Mouse (Mus musculus) midbrain, embryonic 12.5 days (tissue): ENCODE measurements around the gene Derl2. TPM values are rescaled to one million over a fixed set of nuclear protein-coding genes. Genes with fewer than 3 reads are reported as not detected.
A peak's percentile ranks its signal among the peaks of the same experiment; 100 is the strongest.

Source experiments
- ATAC-seq: fragments of 200-750 bp; cut with Nextera tagmentation; 2 replicates; pipeline ENCODE4 v1.8.0; 2017; ENCODE audit warnings: low read depth, moderate TSS enrichment, moderate library complexity; ENCODE audit not compliant: low FRiP score
- H3K27ac ChIP-seq: fragments of 300-500 bp; sonication (generic); replicated peaks from 2 replicates; pipeline ENCODE4 v1.5.1; 2016; ENCODE audit warnings: mild to moderate bottlenecking
- H3K27me3 ChIP-seq: fragments of 300-500 bp; sonication (generic); 2 replicates; pipeline ENCODE4 v1.6.1; 2016; ENCODE audit warnings: mild to moderate bottlenecking
- H3K36me3 ChIP-seq: fragments of 300-500 bp; sonication (generic); 2 replicates; pipeline ENCODE4 v1.6.1; 2016
- H3K4me1 ChIP-seq: fragments of 300-500 bp; sonication (generic); 2 replicates; pipeline ENCODE4 v1.6.1; 2016
- H3K4me2 ChIP-seq: fragments of 300-500 bp; sonication (generic); replicated peaks from 2 replicates; pipeline ENCODE4 v1.6.1; 2016; ENCODE audit warnings: mild to moderate bottlenecking, moderate library complexity
- H3K4me3 ChIP-seq: fragments of 300-500 bp; sonication (generic); 2 replicates; pipeline ENCODE4 v1.5.1; 2016; ENCODE audit warnings: mild to moderate bottlenecking
- H3K9ac ChIP-seq: fragments of 300-500 bp; sonication (generic); replicated peaks from 2 replicates; pipeline ENCODE4 v1.6.1; 2016; ENCODE audit warnings: mild to moderate bottlenecking, moderate library complexity
- H3K9me3 ChIP-seq: fragments of 300-500 bp; sonication (generic); 2 replicates; pipeline ENCODE4 v1.6.1; 2016; ENCODE audit warnings: mild to moderate bottlenecking
- WGBS: fragments of 180-500 bp; shearing (Covaris S2); methylation state at CpG from one replicate; pipeline ENCODE4 v1.1.7; 2016; 5-methylcytosine and 5-hydroxymethylcytosine counted together
- polyA plus RNA-seq: library from polyadenylated mRNA; unstranded; fragments of >200 nt; fragmentation: Nextera tagmentation; extraction: Ambion mirVana; gene quantifications from 2 replicates; pipeline ENCODE4 v1.2.1, GENCODE M21; 2016

Derl2 gene
- polyA plus RNA-seq, 1 experiment from 2014 or later = 47.1 TPM

GRCm38 (mm10) chr11:71012743-71013142 lies 6.9 kb downstream of the Derl2 start:
- Histone ChIP-seq H3K4me1 (peaks cover 8% of the 10 kb centered on the region), H3K4me3 (no peak overlapping the region), H3K27ac (no peak overlapping the region), H3K9me3 (no peaks in the 10 kb centered on the region), H3K27me3 (no peaks in the 10 kb centered on the region), H3K36me3 (peaks cover 49% of the 10 kb centered on the region), H3K4me2 (no peak overlapping the region), H3K9ac (no peak overlapping the region)
- 96% methylated on average over 7 of the region's 7 CpGs for WGBS
- no peak for ATAC-seq

- no peaks in the 10 kb centered on the region for H3K9me3 ChIP-seq
- peaks cover 7% of the 10 kb centered on the region for H3K4me1 ChIP-seq
- ATAC-seq = no peak
- H3K27me3 ChIP-seq = no peaks in the 10 kb centered on the region
- WGBS = 91% methylated on average over 3 of the region's 3 CpGs
- no peak overlapping the region for H3K9ac ChIP-seq
- H3K27ac ChIP-seq = no peak overlapping the region
- peaks cover 43% of the 10 kb centered on the region for H3K36me3 ChIP-seq
- no peak overlapping the region for H3K4me2 ChIP-seq
- no peak overlapping the region for H3K4me3 ChIP-seq
Observed at GRCm38 (mm10) chr11:71008321-71008720, 11.3 kb downstream of the Derl2 start.

GRCm38 (mm10) chr11:71007831-71008230 lies 11.8 kb downstream of the Derl2 start:
- no peak for ATAC-seq
- WGBS = 89% methylated on average over 7 of the region's 7 CpGs
- H3K36me3 ChIP-seq = peaks cover 41% of the 10 kb centered on the region

GRCm38 (mm10) chr11:71007026-71007425 lies 12.6 kb downstream of the Derl2 start:
- Histone ChIP-seq H3K4me3 (no peak overlapping the region), H3K9me3 (no peaks in the 10 kb centered on the region), H3K9ac (no peak overlapping the region), H3K27me3 (no peaks in the 10 kb centered on the region), H3K4me1 (peaks cover 16% of the 10 kb centered on the region), H3K27ac (no peak overlapping the region), H3K36me3 (peaks cover 35% of the 10 kb centered on the region), H3K4me2 (no peak overlapping the region)
- ATAC-seq = no peak
- WGBS = 93% methylated on average over 6 of the region's 6 CpGs

More at GRCm38 (mm10) chr11:71007831-71008230, 11.8 kb downstream of the Derl2 start:
- Histone ChIP-seq H3K4me2 (no peak overlapping the region), H3K27me3 (no peaks in the 10 kb centered on the region), H3K9me3 (no peaks in the 10 kb centered on the region), H3K27ac (no peak overlapping the region), H3K9ac (no peak overlapping the region), H3K4me1 (peaks cover 12% of the 10 kb centered on the region), H3K4me3 (no peak overlapping the region)

DNA sequence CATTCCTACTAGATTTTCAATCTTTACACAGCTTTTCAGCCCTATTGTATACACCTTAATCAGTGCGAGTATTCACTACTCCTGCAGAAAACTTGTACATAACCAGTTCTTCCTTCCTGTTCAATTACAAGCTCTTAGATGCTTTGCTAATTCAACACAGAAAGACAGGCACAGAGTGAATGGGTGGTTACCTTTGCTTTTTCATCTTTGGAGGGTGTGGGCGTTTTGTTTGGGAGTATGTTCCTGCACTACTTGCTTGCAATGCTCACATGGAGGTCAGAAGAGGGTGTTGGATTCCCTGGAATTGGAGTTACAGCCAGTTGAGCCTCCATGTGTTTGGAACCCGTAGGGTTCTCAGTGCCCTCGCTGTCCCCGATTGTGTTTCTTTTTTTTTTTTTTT lies 14.6 kb downstream of the Derl2 start:
- H3K27me3 ChIP-seq = no peaks in the 10 kb centered on the region
- peak overlapping the region; percentile 94 for H3K4me2 ChIP-seq
- ATAC-seq = no peak
- H3K36me3 ChIP-seq = peaks cover 16% of the 10 kb centered on the region
- H3K9ac ChIP-seq = no peak overlapping the region
- no peaks in the 10 kb centered on the region for H3K9me3 ChIP-seq
- H3K4me3 ChIP-seq = peak overlapping the region; percentile 92
- peaks cover 16% of the 10 kb centered on the region for H3K4me1 ChIP-seq
- H3K27ac ChIP-seq = no peak overlapping the region
- WGBS = 65% methylated on average over 5 of the region's 5 CpGs

DNA sequence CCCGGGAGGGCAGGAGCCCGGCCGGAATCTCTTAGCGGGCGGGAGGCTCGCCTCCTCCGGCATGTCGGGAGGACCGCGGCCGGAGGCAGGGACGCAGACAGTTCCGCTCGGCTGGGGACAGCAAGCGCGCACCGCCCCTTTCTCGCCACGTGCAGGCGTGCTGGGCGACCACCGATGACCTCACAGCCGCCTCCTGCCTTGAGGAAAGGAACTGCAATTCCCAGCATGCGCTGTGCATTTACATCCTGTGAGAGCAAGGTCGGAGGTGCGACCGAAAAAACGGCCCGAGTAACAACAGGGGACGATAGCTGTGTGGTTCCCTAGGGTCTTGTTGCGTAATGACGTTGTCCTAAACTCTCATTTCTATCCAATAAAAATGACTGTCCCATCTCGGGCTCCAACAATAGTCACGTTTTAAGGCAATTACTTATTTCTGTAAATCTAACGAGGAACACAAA lies 15.3 kb downstream of the Derl2 start, which contains the start of gene Dhx33:
Gene Dhx33 (minus strand): TSS at position 122 of the 458 bp plus-strand sequence.
- peak within 1 kb of the TSS; percentile 79 for H3K9ac ChIP-seq
- peak within 1 kb of the TSS; percentile 78 for H3K27ac ChIP-seq
- peak within 1 kb of the TSS; percentile 94 for H3K4me2 ChIP-seq
- WGBS = under 1% methylated on average over 35 of the region's 35 CpGs
- H3K4me3 ChIP-seq = peak within 1 kb of the TSS; percentile 92
- peak; percentile 98 for ATAC-seq
- H3K27me3 ChIP-seq = no peaks in the 10 kb centered on the region
- peaks cover 16% of the 10 kb centered on the region for H3K36me3 ChIP-seq
- H3K9me3 ChIP-seq = no peaks in the 10 kb centered on the region
- H3K4me1 ChIP-seq = peaks cover 16% of the 10 kb centered on the region

- no peaks in the 10 kb centered on the region for H3K27me3 ChIP-seq
- peak; percentile 88 for ATAC-seq
- peaks cover 16% of the 10 kb centered on the region for H3K4me1 ChIP-seq
- no peaks in the 10 kb centered on the region for H3K9me3 ChIP-seq
- peaks cover 17% of the 10 kb centered on the region for H3K36me3 ChIP-seq
- peak overlapping the region; percentile 92 for H3K4me3 ChIP-seq
- H3K4me2 ChIP-seq = peak overlapping the region; percentile 94
- WGBS = under 1% methylated on average over 49 of the region's 49 CpGs
- peak overlapping the region; percentile 78 for H3K27ac ChIP-seq
- peak overlapping the region; percentile 79 for H3K9ac ChIP-seq
Observed at GRCm38 (mm10) chr11:71003611-71004315, 15.9 kb downstream of the Derl2 start.

DNA sequence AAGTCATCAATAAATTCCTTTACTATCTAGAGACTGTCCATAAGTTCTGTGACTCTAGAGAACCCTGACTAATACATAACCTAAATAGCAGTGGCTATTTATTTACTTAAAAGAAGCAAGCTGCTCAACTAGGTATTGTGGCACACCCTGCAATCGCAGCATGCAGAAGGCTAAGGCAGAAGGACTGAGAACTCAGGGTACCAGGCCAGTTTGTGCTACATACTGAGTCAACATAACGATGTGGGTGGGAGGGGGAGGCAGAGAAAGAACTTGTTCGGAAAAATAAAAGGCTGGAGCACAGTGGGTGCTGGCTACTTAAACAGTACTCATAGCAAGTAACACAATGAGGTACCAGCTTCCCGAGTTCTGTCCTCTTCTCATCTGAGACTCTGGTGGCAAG lies 18.5 kb downstream of the Derl2 start:
- H3K4me1 ChIP-seq = peaks cover 16% of the 10 kb centered on the region
- no peak overlapping the region for H3K9ac ChIP-seq
- H3K27ac ChIP-seq = no peak overlapping the region
- peaks cover 27% of the 10 kb centered on the region for H3K36me3 ChIP-seq
- WGBS = 91% methylated on average over 4 of the region's 4 CpGs
- H3K27me3 ChIP-seq = no peaks in the 10 kb centered on the region
- no peak overlapping the region for H3K4me2 ChIP-seq
- H3K4me3 ChIP-seq = no peak overlapping the region
- H3K9me3 ChIP-seq = no peaks in the 10 kb centered on the region
- ATAC-seq = no peak

DNA sequence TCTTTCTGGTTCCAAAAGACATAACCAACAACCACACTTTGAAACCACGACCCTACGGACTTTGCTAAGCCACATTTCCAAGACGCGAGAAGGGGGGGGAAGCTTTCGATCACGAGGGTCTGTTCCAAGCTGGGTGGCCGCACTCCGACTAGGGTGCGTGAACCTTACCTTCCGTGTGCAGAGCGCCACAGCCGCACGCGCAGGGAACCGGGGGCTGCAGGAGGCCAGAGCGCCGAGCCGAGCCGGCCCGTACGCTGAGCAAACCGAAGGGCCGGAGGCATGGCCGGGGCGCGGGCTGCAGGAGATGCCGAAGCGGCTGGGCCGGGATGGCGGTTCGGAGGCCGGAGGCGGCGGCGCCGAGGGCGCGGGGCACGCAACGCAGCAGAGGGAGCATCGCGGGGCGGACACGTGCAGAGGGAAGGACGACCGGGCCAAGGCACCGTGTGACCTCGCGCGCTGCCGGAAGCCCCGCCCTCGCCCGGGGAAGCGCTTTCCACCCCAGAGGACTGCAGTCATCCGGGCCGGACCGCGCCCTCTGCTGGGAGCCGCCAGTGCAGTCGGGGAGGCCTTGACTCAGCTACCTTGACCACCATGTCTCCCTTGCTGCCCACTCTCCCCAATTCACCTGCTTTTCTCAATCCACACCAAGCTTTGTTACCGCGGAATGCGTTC lies 36.9 kb downstream of the Derl2 start, which contains the start of gene C1qbp:
Gene C1qbp (minus strand): TSS at position 470 of the 672 bp plus-strand sequence.
- 2% methylated on average over 55 of the region's 64 CpGs for WGBS
- Histone ChIP-seq H3K27me3 (no peaks in the 10 kb centered on the region), H3K9me3 (no peaks in the 10 kb centered on the region), H3K36me3 (peaks cover 67% of the 10 kb centered on the region), H3K4me3 (peak within 1 kb of the TSS; percentile 100), H3K4me2 (peak within 1 kb of the TSS; percentile 76), H3K4me1 (peaks cover 8% of the 10 kb centered on the region), H3K27ac (0 out of 2 replicates have a peak within 1 kb of the TSS, but pooled peaks have one; percentile 46), H3K9ac (peak within 1 kb of the TSS; percentile 92)
- peak; percentile 96 for ATAC-seq

DNA sequence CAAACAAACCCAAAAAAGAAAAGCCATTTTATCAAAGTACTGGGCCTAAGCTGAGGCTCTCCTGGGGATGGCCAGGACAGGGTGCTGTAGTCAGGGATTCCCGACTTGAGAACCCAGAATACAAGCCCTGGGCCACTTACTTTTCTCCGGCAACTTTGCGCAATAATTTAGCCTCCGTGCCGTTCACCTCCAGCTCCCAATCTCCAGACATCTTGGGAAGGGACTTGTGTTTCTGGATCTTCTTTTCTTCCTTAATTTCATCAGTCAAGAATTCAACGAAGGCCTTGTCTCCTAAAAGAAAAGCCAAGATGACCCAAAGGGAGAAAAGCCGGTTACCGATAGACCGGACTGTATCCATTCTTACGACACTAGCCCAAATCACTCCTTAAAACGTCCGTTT lies 37.6 kb downstream of the Derl2 start:
- H3K27ac ChIP-seq = no peak overlapping the region

GRCm38 (mm10) chr11:70980751-70981510 lies 38.7 kb downstream of the Derl2 start:
- Histone ChIP-seq H3K4me3 (no peak overlapping the region), H3K9ac (no peak overlapping the region), H3K4me1 (peaks cover 8% of the 10 kb centered on the region), H3K4me2 (peak overlapping the region; percentile 76; the same call in 1 of the 2 replicates), H3K27me3 (no peaks in the 10 kb centered on the region), H3K27ac (no peak overlapping the region), H3K9me3 (no peaks in the 10 kb centered on the region), H3K36me3 (peaks cover 67% of the 10 kb centered on the region)
- 93% methylated on average over 14 of the region's 14 CpGs for WGBS
- ATAC-seq = no peak

More for the DNA sequence above, 37.6 kb downstream of the Derl2 start:
- Histone ChIP-seq H3K4me2 (peak overlapping the region; percentile 76), H3K36me3 (peaks cover 67% of the 10 kb centered on the region), H3K4me1 (peaks cover 8% of the 10 kb centered on the region), H3K9ac (peak overlapping the region; percentile 92), H3K27me3 (no peaks in the 10 kb centered on the region), H3K9me3 (no peaks in the 10 kb centered on the region), H3K4me3 (peak overlapping the region; percentile 100)
- ATAC-seq = no peak
- WGBS = 13% methylated on average over 12 of the region's 12 CpGs
